Mouse (Mus musculus) embryo, embryonic 10 days (tissue): Measurements from ENCODE around the gene Ift172.
"Not testable (repeated sequence)": the region's sequence is repeated elsewhere in the genome, so short reads cannot be mapped to it uniquely, and the experiment has no call there.

Experiments
- DNase-seq: peaks from one replicate; pipeline ENCODE4 v3.0.0-alpha.2; 2015; ENCODE audit warnings: low spot score

Ift172 gene

DNA sequence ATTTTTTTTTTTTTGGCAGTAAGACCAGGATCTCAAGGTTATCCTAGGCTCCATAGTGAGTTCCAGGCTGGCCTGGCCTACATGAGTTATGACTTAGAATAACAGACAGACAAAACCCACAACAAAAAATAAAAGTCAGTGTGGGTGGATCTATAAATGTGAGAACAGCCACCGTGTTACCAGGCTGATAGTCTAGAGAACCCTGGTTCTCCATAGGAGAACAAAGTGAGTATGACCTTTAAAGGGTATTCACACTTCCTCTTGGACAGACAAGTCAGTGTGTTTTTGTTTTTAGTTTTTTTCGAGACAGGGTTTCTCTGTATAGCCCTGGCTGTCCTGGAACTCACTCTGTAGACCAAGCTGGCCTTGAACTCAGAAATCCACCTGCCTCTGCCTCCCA is 34.9 kb downstream of the Ift172 start:
- no peak for DNase-seq

DNA sequence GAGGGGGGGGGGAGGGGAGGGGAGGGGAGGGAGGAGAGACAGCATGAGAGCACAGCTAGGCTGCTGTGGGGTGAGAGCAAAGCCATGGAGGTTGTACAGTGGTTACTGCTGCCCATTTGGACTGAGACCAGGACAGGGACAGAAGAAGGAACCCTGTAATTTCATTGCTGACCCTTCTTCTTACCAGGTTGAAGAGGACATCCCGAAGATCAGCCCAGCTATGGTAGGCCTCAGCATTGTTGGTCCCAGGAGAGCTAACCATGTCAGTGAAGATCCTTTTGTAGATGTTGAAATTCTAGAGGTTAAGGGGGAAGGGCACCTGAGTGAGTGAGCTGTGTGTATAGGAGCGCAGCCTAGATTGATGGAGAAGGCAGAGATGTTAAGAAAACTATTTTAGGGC is 35.5 kb downstream of the Ift172 start:
- DNase-seq = no peak

DNA sequence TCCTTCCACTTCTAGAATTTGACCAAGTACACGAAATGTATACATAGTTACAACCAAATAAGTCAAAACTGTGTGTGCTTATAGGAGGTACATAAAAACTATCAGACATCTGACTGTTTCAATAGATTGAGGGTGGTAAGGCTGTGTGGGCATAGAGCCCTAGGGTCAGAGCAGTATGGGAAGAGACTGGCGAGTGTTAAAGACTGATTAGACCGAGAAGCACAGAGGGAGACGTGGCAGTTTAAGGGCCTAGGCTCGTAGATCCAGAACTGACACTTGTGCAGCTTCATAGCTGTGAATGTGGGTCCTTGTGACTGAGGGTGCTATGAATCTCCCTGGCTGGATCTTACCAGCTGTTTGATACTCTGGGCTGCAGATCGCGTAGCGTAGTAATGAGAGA is 36.0 kb downstream of the Ift172 start:
- no peak for DNase-seq

DNA sequence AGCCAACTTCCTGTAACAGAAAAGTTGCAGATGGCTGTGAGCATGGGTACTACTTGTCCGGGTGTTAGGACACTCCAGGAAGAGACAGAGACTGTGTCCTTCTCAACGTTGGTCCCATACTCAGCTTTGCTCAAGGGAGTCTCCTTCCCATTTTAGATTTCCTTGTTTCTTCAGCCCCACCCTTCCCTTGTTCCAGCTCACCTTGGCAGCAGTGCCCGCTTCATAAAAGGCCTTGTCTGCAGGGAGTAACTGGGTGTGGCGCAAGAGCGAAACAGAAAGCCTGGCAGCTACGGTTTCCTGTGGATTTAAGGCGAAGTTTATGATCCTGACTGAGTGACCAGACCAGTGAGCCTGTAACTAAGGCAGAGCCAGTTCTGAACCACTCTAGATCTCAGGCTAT is 36.5 kb downstream of the Ift172 start:
- no peak for DNase-seq

DNA sequence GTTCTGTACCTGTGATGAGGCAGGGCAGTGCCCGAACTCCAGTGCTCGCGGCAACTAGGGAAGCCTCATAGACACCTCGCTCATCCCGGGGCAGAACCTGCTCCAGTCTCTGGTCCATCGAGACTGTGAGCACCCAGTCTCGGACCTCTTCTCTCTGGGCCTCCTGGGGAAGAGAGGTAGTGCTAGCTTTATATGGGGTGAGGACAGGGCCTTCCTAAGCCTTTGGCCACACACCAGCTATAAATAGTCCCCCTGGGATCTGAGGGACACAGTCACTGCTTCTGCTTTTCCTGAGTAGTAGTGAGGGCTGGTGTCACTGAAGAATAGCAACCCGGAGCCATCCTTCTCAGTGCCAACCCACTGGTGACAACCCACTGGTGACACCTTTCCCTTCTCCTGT is 37.1 kb downstream of the Ift172 start:
- DNase-seq = no peak

DNA sequence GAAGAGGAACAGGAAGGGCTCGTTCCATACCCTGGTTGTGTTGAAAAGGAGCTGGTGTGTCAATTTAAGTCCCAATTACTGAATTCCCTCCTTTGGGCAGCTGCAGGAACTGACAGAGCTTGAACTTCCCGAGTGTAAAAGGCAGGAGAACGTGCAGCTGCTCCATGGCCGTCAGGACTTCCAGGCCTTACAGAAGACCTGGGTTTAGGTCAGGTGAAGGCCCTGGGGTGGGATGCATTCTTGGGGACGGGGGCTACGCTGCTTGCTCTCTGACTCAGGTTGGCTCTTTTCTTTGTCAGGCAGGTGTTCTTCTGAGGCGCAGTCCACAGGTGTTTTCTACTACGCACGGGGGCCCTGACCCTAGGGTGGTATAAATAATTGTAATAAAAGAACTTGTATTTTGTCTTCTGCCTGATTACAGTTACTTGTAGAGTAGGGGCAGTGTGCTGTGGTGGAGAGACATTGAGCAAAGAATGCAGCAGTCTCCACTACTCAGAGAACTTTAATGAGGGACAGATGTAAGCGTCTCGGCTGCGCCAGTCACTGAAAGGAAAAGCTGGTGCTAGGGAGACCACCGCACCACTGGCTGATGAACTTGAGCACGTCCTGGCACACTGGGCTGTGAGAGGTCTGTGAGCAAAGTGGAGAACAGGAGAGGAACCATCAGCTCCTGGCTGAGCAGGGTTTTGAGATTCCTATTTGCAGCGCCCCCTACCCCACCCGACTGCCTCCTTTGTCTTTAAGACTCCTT is 37.9 kb downstream of the Ift172 start:
- DNase-seq = peak; percentile 28

DNA sequence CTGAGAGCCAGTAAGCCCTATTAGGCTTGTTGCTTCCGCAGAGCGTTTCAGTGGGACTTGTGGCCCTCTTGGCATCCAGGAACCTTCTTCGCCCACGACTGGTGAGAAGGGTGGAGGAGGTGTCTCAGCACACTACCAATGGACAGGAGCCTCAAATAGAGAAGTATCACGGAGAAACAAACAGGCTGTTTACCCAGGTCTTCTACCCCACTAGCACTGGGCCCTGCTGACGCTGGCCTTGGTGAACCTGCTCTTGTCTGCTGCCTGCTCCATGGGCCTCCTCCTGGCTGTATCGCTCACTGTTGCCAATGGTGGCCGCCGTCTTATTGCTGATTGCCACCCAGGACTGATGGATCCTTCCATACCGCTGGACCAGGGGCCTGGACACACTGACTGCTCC is 38.8 kb downstream of the Ift172 start:
- no peak for DNase-seq

DNA sequence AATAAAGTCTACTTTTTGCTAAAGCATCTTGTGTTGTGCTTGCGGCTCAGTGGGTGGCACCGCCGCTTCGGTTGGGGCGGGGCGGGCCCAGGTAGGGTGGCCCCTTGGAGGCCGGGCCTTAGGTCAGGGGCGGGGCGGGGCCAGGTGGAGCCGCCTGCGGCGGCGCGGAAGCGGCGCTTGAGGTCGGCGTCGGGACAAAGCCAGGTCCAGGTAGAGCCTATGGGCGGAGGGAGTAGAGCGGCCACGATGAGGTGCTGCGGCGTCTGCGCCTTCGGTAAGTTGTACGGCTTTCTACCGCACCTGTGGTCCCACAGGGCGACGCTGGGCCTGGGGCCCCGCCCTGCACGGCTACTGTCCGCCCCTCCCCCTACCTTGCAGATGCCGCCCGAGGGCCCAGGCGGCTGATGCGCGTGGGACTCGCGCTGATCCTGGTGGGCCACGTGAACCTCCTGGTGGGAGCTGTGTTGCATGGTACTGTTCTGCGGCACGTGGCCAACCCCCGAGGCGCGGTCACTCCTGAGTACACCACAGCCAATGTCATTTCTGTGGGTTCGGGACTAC is 39.3 kb downstream of the Ift172 start, which contains the start of gene Krtcap3:
TSS of gene Krtcap3 (plus strand) at position 151 of the 561 bp plus-strand sequence.
- peak; percentile 46 for DNase-seq

DNA sequence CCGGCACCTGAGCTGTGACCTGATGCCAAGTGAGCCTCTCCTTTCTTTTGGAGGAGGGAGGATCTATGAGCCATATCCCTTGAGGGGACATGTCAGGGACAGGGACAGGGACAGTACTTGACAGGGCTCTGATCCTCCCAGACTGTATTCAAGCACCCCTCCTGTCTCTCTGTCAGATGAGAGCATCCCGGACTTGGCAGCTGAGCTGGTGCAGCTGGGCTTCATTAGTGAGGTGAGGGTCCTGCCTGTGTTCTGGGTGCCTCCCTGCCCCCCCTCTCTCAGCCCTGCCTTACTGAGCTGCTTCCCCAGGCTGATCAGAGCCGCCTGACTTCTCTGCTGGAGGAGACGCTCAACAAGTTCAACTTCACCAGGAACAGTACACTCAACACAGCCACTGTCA is 40.2 kb downstream of the Ift172 start:
- DNase-seq = peak; percentile 18

DNA sequence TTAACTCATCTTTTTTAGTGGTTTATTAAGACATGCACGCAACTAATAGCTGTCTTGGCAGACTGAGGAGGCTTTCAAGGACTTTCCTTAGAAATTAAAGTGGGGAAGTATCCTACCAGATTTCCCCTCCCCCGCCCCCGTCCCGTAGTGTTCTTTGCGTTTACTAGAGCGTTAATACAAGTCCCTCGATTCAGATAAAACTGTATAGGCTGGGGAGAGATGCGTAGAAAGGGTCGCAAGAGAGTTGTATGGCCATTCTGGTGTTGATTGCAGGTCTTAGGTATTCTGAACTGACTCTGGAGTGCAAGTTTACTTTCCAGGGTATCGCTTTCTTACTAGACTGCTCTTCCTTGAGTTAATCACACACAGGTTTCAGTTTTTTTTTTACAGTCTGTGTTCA is 48.7 kb downstream of the Ift172 start:
- no peak for DNase-seq

DNA sequence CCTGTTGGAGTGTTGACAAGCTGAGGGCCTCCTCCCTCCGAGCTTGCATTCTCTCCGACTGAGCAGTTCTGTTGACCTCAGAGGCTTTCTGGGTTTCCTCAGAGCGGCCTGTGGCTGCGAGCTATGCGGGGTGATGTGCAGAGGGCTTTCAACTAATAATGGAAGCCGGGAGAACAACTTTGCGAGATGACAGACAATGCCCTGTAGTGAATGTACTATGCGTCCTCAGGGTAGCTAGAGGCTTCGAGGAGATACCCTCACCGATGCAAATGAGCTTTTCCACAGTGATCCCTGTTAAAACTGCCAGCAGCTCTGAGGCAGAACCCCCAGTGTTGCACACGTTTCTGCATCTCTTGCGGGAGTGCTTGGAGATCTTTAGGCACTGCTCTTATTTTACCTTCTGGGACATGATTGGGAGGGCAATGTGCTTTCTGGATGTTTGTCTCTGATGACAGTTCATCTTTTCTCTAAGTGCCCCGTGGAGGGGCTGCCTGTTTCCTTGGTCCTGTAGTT is 49.3 kb downstream of the Ift172 start:
- no peak for DNase-seq

DNA sequence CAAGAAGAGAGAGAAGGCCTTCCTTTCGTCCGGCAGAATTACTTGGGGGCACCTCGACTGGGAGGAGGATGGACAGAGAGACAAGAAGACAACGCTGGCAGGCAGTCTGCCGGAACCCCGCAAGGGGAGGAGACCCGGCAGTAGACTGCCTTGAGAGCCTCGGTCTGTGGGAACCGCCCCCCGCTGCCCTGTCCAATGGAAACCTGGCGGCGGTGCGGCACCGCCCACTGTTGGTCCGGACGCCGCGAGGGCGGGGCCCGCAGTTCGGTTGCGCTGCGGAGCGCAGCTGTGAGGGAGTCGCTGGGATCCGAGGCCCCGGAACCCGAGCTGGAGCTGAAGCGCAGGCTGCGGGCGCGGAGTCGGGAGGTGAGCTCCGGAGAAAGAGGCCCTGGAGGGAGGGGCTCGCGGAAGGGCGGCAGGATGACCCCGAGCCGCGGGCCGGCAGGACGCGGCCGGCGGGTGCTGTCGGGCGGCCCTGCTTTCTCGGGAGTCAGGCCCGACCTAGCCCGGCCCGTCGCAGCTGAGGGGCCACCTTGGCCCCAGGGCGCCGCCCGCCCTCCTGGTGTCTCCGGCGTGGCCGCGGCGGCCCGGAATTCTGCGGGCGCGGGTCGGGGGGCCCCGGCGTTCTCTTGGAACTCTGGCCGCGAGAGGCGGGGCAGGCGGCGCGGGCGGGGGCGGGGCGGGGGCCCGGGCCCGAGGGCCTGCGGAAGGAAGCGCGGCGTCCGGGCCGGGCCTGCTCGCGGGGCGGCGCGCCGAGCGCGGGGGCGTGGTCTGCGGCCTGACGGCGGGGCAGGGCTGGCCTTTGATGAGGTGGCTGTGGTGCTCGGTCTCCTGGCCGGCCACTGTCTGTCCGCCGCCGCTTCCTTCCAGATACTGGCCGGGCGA is 50.0 kb downstream of the Ift172 start, which contains the start of the genes Nrbp1 and Gm9970:
TSS of gene Nrbp1 (plus strand) at position 228 of the 885 bp plus-strand sequence.
TSS of gene Gm9970 (minus strand) at position 596 of the 885 bp plus-strand sequence.
- DNase-seq = peak; percentile 97

DNA sequence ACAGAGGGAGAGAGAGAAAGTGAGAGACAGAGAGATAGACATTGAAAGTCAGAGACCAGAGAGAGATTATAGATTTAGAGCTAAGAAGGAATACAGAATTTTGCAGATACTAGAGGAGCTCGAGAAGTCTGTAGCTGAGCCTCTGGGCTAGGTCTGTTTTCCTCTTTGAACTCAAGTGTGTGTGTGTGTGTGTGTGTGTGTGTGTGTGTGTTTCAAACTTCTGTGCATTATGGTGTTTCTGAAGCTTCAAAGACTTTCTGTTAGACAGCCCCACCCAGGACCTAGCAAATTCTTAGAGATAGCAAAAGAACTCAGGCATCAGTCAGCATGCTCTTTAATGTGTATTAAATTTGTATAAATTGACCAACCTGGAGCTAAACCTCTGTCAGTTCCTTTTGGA is 64.3 kb downstream of the Ift172 start:
- no peak for DNase-seq

DNA sequence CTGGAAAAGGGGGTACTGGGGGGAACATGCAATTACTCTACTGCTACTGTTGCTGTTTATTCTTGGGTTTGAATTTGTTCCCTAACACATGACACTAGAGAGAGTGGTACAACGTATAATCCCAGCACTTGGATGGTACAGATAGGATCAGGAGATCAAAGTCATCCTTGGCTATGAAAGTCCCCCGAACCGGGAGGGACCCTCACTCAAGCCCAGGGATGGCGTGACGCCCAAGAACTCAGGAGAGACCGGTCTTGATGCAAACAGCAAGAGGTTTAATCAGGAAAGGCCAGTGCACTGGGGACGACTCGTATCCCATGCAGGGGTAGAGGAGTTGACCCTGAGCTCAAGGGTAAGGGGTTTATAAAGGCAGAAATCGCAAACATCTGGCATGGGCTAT is 68.2 kb downstream of the Ift172 start:
- no peak for DNase-seq

DNA sequence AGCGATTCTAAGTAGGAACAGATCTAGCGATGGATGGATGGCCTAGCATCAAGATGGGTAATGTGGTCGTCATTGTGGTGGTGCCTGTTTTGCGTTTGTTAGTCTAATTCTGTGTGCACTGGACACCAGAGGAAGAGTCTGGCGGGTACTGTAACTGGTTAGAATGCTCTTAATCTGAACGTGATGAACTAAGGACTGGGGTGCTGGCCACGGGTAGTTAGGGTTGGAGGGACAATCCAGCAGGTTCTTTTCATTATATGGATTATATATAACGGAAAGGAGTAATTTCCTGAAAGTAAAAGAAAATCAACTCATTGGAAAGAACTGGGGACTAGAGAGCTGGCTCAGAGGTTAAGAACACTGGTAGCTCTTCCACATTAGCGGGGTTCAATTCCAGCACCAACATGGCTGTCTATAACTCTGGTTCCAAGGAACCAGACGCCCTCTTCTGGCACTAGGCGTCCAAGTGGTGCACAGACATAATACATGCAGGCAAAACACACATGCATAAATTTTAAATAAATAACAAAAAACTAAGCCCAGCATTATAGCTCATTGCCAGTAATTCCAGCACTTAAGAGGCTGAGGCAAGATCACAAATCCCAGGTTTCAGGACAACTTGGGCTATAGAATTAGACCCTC is 69.5 kb downstream of the Ift172 start:
- peak; percentile 86 for DNase-seq

DNA sequence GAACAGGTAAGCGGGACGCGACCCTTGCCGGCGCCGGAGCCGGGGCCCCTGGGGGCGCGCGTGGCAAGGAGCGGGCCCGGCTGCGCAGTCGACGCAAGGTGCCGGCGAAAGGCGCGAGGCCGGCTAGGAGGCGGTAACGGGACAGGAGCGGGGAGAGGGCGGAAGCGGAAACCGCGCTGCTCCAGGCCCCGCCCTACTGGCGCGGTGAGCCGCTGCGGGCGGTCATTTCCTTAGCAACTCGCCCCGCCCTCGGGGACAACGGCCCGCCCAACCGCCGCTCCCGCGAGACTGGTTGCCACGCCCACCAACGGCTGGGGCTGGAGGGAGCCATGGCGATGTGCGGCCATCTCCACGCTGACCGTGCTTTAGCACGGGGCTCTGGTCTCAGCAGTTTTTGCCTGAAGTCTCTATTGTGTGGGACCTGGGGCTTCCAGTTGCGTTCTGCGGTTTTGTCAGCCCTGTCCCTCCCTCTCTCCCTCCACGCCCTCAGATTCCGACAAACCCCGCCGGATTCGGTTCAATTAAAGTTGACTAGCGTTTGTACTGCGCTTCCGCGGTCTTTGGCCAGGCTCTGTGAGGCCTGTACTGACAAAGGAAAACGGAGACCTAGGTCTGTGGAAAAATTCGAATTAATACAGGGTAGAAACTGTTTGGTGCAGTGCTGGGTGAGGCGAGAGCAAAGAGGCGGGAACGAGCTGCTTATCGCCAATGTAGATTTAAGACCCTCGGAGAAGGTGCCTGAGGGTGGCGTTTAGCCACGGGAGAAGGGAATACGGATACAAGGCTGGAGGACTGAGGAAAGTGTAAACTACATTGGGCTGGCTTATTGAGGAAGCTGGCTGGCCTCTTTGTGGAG is 70.2 kb downstream of the Ift172 start, which contains the start of gene Ppm1g:
TSS of gene Ppm1g (minus strand) at position 240 of the 856 bp plus-strand sequence.
- DNase-seq = peak; percentile 98

DNA sequence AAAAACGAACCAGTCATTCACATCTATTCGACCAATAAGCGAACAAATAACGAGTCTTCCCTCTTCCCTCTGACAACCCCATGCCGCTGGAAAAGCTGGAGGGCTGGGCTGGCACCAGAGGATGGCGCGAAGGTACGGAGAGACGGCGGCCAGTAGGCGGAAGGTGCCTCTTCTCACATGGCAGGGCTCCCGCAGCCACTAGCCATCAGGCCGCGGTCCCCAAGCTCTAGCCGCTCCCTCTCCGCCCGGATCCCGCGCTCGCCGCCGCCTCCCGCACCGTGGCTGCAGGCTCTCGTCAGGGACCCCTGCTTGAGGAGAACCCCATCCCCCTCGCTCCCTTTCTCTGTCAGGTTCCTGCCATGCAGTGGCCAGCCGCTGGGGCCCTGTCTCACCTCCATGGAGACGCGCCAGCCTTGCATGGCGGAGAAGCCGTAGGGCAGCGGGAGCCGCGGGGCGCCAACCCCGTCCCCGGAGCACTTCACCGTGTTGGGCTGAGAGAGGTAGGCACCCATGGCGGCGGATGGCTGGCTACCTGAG is 70.9 kb downstream of the Ift172 start:
- DNase-seq = peak; percentile 64

DNA sequence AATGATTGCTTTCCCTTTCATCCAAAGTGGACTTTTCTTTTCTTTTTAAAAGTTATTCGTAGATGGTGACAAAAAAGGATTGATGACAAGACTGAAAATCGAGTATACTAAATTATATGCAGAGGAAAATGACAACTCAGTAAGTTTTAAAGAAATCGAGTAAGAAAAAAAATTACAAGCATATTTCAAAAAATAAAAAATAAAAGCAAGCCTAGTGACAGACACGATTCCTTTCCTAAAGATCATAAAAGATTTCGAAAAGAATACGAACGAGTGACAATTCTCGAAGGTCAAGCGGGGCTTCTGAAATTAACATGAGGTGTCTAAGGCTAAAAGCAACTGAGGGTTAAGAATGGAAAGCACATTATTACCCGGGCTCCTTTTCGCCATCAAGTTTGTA is 71.4 kb downstream of the Ift172 start:
- DNase-seq = no peak

DNA sequence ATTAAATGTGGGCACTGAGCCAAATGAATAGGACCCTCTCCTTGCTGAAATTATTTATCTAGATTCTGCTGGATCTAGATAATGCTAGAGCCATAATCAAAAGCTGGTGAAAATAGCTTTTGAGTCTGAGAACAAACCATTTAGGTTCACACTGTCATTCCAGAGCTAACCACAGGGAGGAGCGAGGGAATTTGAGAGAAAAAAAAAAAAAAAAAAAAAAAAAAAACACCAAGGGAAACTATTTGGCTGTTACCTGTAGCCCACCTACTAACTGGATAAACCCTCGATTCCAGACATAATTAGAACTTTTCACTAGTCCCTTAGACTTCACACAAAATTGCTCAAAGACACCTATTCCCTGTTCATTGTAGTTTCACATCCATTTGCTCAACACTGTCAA is 71.8 kb downstream of the Ift172 start:
- peak; percentile 61 for DNase-seq

DNA sequence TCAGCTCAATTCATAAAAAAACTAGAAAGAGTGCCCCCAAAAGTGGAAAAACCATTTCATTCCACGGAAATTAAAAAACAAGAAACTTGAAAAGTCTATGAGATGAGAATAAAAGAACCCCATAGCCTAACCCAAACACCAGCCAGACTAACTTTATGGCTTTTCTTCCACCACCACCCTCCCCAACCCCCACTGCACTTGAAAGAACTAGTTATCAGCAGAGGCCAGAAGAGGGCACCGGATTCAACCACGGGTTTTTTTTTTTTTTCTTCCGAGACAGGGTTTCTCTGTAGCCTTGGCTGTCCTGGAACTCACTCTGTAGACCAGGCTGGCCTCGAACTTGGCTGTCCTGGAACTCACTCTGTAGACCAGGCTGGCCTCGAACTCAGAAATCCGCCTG is 72.6 kb downstream of the Ift172 start:
- DNase-seq = no peak

DNA sequence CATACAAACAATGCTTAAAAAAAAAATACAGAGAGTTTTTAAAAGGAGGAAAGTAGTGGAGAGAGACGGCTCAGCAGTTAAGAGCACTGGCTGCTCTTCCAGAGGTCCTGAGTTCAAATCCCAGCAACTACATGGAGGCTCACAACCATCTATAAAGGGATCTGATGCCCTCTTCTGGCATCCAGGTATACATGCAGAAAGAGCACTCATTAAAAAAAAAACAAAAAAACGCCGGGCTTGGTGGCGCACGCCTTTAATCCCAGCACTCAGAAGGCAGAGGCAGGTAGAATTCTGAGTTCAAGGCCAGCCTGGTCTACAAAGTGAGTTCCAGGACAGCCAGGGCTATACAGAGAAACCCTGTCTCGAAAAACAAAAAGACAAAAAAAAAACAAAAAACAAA is 74.4 kb downstream of the Ift172 start:
- DNase-seq = not testable (repeated sequence)
